Mouse (Mus musculus) embryo, embryonic 11 days (tissue): ENCODE measurements around the gene Zfp809.

Experiments
- DNase-seq: peaks from one replicate; pipeline ENCODE4 v3.0.0-alpha.2; 2015

Gene Zfp809

DNA sequence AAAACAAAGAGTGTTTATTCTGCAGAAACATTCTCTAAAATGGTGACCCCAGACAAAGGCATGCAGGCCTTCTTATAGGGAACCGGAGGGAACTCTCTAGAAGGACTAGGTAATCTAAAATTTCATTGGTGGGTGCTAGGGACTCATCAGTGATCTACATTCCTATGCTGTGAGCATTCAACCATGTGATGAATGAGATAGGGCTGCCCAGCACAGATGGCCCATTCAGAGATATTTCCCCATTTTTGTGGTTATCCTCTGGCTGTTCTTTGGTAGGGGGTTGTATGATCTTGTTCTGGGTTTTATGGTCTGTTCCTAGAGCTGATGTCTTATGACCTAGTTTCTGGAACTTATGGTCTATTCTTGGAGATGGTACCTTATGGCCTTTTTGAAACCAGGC is 43.4 kb downstream of the Zfp809 start:
- no peak for DNase-seq

DNA sequence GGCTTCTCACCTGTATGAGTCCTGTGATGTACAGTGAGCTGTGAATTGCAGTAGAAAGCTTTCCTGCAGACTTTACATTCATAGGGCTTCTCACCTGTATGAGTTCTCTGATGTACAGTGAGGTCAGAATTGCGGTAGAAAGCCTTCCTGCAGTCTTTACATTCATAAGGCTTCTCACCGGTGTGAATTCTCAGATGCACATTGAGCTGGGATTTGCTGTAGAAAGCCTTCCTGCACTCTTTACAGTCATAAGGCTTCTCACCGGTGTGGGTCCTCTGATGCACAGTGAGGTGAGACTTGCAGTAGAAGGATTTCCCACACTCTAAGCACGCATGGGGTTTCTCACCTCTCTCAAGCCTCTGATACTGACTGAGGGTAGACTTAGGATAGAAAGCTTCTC is 53.2 kb downstream of the Zfp809 start:
- no peak for DNase-seq
